Mouse (Mus musculus) heart, embryonic 11.5 days (tissue): ENCODE results near the gene Rere. TPM values are rescaled to one million over a fixed set of nuclear protein-coding genes. Genes with fewer than 3 reads are reported as not detected.

ENCODE experiments used
- ATAC-seq: fragments of 200-750 bp; cut with Nextera tagmentation; replicated peaks from 2 replicates; pipeline ENCODE4 v1.8.0; 2017; ENCODE audit warnings: moderate library complexity; ENCODE audit not compliant: insufficient number of reproducible peaks, low FRiP score, low TSS enrichment
- H3K27ac ChIP-seq: fragments of 300-500 bp; sonication (generic); 2 replicates; pipeline ENCODE4 v1.5.1; 2014; ENCODE audit warnings: mild to moderate bottlenecking, low read depth, low read length
- H3K27me3 ChIP-seq: fragments of 300-500 bp; sonication (generic); 2 replicates; pipeline ENCODE4 v1.6.1; 2014; ENCODE audit warnings: mild to moderate bottlenecking, low read length, mixed read lengths; ENCODE audit not compliant: control insufficient read depth, insufficient read depth
- H3K36me3 ChIP-seq: fragments of 300-500 bp; sonication (generic); 2 replicates; pipeline ENCODE4 v1.6.1; 2014; ENCODE audit warnings: mild to moderate bottlenecking, low read length, moderate library complexity, mixed read lengths; ENCODE audit not compliant: control insufficient read depth, insufficient read depth
- H3K4me1 ChIP-seq: fragments of 300-500 bp; sonication (generic); 2 replicates; pipeline ENCODE4 v1.6.1; 2014; ENCODE audit warnings: low read length; ENCODE audit not compliant: control insufficient read depth, insufficient read depth
- H3K4me2 ChIP-seq: fragments of 300-500 bp; sonication (generic); 2 replicates; pipeline ENCODE4 v1.6.1; 2014; ENCODE audit warnings: mild to moderate bottlenecking, moderate library complexity
- H3K4me3 ChIP-seq: fragments of 300-500 bp; sonication (generic); 2 replicates; pipeline ENCODE4 v1.5.1; 2014; ENCODE audit warnings: low read depth, low read length
- H3K9ac ChIP-seq: fragments of 300-500 bp; sonication (generic); 2 replicates; pipeline ENCODE4 v1.6.1; 2014; ENCODE audit warnings: mild to moderate bottlenecking, low read depth, low read length, moderate library complexity
- H3K9me3 ChIP-seq: fragments of 300-500 bp; sonication (generic); replicated peaks from 2 replicates; pipeline ENCODE4 v1.6.1; 2016; ENCODE audit warnings: low read length; ENCODE audit not compliant: control insufficient read depth
- WGBS: fragments of 180-500 bp; shearing (Covaris S2); extraction: QIAGEN DNeasy Blood & Tissue Kit; methylation state at CpG from one replicate; pipeline ENCODE4 v1.1.7; 2014; ENCODE audit not compliant: insufficient replicate concordance; 5-methylcytosine and 5-hydroxymethylcytosine counted together
- polyA plus RNA-seq: library from polyadenylated mRNA; unstranded; fragments of >200 nt; fragmentation: Nextera tagmentation; extraction: Ambion mirVana; gene quantifications from 2 replicates; pipeline ENCODE4 v1.2.1, GENCODE M21; 2014

Rere gene
- polyA plus RNA-seq, 1 experiment from 2014 or later, result 29.1 TPM

DNA sequence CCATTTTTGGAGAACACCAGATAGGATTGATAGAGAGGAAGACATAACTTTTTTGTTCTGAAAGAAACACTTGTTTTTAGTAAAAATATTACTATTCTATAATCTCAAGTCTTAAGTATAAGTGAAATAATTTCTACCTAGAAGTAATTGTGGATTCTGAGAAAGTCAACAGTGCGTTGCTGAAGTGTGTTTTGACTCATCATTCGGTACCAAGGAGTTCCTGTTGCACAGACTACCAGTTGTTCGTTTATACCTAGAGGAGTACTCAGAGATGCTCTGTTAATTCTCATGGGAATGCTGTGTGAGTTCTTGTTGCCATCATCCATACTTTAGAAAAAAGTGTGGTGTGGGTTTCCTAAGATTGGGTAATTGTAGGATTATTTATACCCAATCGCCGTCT lies 154.1 kb downstream of the Rere start:
- Histone ChIP-seq H3K9me3 (no peaks in the 10 kb centered on the region), H3K27me3 (no peaks in the 10 kb centered on the region), H3K4me2 (no peak overlapping the region), H3K36me3 (no peaks in the 10 kb centered on the region), H3K27ac (no peak overlapping the region), H3K9ac (no peak overlapping the region), H3K4me1 (peaks cover 8% of the 10 kb centered on the region; the same call in 1 of the 2 replicates), H3K4me3 (no peak overlapping the region)
- WGBS, result 94% methylated on average over 5 of the region's 5 CpGs
- ATAC-seq, result no peak

DNA sequence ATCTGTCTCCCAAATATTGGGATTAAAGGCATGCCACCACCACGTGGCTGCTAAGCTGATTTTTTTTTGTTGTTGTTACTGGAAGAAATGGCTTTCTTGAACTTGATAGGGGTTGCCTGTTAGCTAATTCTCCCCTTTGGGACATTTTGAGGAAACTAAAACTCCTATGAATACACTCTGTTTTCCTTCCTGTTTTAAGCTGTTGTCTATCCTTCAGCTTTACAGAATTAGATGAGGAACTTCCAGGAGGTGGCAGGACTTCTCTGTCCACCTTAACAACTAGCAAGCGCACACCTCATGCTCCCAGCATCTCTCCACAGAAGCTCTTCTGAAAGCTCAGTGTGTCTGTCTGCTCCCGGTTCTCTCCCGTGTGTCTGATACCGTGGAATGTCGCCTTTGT lies 157.2 kb downstream of the Rere start:
- Histone ChIP-seq H3K4me2 (no peak overlapping the region), H3K27ac (no peak overlapping the region), H3K27me3 (no peaks in the 10 kb centered on the region), H3K9ac (no peak overlapping the region), H3K9me3 (no peaks in the 10 kb centered on the region), H3K4me3 (no peak overlapping the region), H3K4me1 (peaks cover 15% of the 10 kb centered on the region), H3K36me3 (no peaks in the 10 kb centered on the region)
- no peak for ATAC-seq
- WGBS, result 78% methylated on average over 6 of the region's 6 CpGs

DNA sequence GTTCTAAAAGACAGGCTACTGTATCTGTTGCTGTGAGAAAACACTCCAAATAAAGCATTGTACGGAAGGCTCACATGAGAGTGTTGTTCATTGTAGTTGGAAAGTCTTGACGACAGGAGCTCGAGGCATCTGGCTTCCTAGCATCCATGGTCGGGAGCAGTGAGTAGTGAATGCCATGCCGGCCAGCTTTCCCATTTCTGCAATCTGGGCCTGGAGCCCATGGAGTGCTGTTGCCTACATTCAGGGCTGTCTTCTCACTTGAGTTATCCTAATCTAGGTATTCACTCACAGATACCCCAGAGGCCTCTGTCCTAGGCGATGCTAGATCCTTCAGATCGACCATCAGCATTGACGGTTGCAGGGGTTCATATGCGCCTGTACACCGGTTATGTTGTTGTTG lies 160.5 kb downstream of the Rere start:
- Histone ChIP-seq H3K9me3 (no peaks in the 10 kb centered on the region), H3K4me3 (no peak overlapping the region), H3K36me3 (no peaks in the 10 kb centered on the region), H3K27me3 (no peaks in the 10 kb centered on the region), H3K4me2 (no peak overlapping the region), H3K9ac (no peak overlapping the region), H3K4me1 (peaks cover 31% of the 10 kb centered on the region), H3K27ac (no peak overlapping the region)
- WGBS, result 68% methylated on average over 10 of the region's 10 CpGs
- no peak for ATAC-seq

DNA sequence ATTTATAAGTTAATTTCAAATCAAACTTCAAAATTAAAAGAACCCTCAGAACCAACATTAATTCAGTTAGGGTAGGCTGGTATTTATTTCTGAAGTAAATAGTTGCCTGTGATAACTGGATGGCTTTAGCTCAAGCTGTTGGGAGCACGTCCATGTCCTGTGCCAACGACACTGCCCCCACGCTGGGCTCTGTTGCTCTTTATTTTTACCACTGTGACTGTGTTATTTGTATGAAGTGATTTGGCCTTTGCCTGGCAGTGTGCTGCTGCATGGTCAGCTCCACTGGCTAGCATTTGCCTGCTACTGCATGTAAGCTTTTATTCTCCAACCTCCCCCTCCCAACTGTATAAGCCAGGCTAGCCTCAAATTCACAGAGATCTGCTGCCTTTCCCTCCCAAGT lies 162.6 kb downstream of the Rere start:
- H3K36me3 ChIP-seq, result no peaks in the 10 kb centered on the region
- ATAC-seq, result no peak
- WGBS, result 77% methylated on average over 3 of the region's 3 CpGs
- peaks cover 40% of the 10 kb centered on the region for H3K4me1 ChIP-seq
- H3K27me3 ChIP-seq, result no peaks in the 10 kb centered on the region
- no peak overlapping the region for H3K4me2 ChIP-seq
- H3K9me3 ChIP-seq, result no peaks in the 10 kb centered on the region
- H3K4me3 ChIP-seq, result no peak overlapping the region
- H3K9ac ChIP-seq, result no peak overlapping the region
- no peak overlapping the region for H3K27ac ChIP-seq

DNA sequence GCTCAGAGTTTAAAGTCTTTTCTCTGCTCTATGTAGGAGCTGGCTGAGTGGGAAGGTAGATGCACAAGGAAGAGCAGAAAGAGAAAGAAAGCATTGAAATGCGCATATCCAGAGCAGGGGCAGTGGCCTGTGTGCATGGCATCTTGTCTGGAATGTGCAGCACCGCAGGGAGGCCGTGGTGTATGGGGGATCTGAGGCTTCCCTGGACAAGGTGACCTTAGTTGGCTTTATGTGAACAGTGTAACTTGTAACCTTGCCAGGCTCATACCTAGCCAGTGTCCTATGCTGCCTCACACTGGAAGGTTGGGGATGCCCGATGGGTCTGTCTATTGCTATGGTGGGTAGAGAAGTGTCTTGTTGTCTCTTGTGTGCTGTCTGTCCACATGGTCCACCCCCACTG lies 165.2 kb downstream of the Rere start:
- Histone ChIP-seq H3K27ac (peak overlapping the region; percentile 63), H3K9me3 (no peaks in the 10 kb centered on the region), H3K9ac (no peak overlapping the region), H3K27me3 (no peaks in the 10 kb centered on the region), H3K4me3 (no peak overlapping the region), H3K36me3 (no peaks in the 10 kb centered on the region), H3K4me2 (no peak overlapping the region; the same call in 1 of the 2 replicates), H3K4me1 (peaks cover 44% of the 10 kb centered on the region)
- 0 out of 2 replicates have a peak, but pooled peaks have one; percentile 31 for ATAC-seq
- WGBS, result 68% methylated on average over 4 of the region's 4 CpGs

DNA sequence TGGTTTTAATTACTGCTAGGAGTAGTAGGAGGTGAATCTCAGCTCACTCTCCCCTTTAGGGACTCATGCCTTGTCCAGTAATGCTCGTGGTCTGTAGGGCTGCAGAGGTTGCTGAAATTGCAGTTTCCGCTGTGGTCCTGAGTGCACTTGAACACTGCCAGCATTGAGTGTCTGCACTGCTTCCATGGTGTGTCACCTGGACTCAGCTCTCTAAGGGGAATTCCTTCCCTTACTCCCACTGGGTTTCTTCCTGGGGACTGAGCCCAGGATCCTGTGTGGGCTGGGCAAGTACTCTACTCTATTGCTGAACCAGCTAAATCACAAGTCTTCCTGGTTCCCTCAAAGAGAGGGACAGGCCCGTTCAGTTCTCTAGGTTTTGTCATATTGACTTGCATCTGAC lies 166.1 kb downstream of the Rere start:
- 74% methylated on average over 3 of the region's 3 CpGs for WGBS
- H3K4me3 ChIP-seq, result no peak overlapping the region
- no peak for ATAC-seq
- no peak overlapping the region for H3K4me2 ChIP-seq
- H3K27ac ChIP-seq, result 0 out of 2 replicates have a peak overlapping the region, but pooled peaks have one; percentile 15
- peaks cover 48% of the 10 kb centered on the region for H3K4me1 ChIP-seq
- H3K9me3 ChIP-seq, result no peaks in the 10 kb centered on the region
- no peaks in the 10 kb centered on the region for H3K36me3 ChIP-seq
- H3K9ac ChIP-seq, result no peak overlapping the region
- H3K27me3 ChIP-seq, result no peaks in the 10 kb centered on the region

DNA sequence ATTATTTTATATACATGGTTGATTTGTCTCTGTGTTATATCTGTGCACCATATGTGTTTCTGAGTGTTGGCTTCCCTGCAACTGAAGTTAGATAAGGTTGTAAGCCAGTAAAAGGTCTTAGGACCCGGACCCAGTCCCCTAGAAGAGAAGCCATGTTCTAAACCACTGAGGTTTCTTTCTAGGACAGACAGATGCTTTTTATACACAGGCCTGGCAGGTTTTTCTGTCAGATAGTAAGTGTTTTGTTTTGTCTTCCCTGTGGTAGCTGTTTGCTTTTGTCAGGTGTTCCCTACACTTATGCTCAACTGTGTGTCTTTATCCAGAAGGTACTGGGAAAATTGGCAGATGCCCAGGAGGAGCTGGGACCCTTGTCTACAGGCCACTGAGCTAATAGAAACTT lies 167.0 kb downstream of the Rere start:
- H3K36me3 ChIP-seq, result no peaks in the 10 kb centered on the region
- H3K4me3 ChIP-seq, result no peak overlapping the region
- peaks cover 50% of the 10 kb centered on the region for H3K4me1 ChIP-seq
- no peak for ATAC-seq
- H3K4me2 ChIP-seq, result no peak overlapping the region
- H3K27me3 ChIP-seq, result no peaks in the 10 kb centered on the region
- H3K9me3 ChIP-seq, result no peaks in the 10 kb centered on the region
- no peak overlapping the region for H3K27ac ChIP-seq
- no peak overlapping the region for H3K9ac ChIP-seq
- WGBS, result 57% methylated on average over 1 of the region's 1 CpGs

DNA sequence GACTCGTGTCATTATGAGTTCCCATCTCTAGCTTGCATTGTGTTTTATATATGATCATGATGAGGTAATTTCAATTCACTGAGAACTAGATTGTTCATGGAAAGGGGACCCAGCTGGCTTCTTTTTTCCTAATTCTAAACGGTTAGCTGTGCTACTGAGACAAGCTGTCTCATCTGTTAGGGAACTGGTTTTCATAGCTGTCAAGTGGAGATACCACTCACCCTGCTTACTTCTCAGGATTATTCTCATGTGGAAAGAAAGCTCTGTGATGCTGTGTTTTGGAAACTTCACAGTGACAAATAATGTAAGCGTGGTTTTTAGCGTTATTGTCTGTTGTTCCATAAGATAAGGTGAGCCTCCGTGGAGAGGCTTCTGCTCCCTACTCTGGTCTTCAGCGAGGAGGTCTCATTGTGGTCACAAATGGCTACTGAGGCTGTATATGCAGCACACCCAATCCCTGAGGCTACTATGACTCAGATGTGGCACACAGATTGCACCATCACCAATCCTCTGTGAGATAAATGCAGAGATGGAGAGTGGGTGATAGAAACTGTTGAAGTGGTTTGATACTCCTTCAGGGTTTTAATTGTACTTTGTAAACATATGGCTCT lies 168.7 kb downstream of the Rere start:
- ATAC-seq, result no peak
- Histone ChIP-seq H3K4me2 (no peak overlapping the region), H3K4me3 (no peak overlapping the region), H3K27ac (no peak overlapping the region), H3K9ac (no peak overlapping the region), H3K4me1 (peaks cover 45% of the 10 kb centered on the region), H3K27me3 (no peaks in the 10 kb centered on the region), H3K9me3 (no peaks in the 10 kb centered on the region), H3K36me3 (no peaks in the 10 kb centered on the region)
- 52% methylated on average over 6 of the region's 6 CpGs for WGBS

DNA sequence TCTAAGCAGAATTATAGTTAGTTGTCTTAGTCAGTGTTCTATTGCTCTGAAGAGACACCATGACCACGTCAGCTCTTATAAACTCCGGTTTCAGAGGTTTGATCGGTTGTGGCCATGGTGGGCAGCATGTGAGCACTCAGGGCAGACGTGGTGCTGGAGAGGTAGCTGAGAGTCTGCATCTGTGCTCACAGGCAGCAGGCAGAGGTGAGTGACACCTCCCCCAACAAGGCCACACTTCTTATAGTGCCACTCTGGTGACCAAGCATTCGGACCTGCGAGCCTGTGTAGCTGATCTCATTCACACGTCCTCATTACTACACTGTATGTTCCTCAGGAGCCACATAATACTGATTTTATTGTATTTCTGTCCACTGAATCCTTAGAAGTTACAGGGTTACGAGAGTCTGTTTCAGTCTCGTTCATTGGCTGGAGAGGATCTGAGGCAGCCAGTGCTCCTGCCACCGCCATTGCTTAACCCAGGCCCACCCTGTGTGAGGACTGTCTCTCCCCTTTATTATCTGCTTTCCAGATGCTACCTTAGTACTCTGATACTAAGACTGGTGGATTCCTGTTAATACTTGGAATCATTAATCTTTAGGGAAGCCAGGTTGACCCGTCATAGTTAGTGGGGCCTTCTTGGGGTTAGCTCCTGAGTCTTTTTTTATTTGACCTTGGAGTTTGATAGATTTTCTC lies 170.9 kb downstream of the Rere start:
- H3K9me3 ChIP-seq, result no peaks in the 10 kb centered on the region
- no peak overlapping the region for H3K9ac ChIP-seq
- ATAC-seq, result no peak
- no peaks in the 10 kb centered on the region for H3K27me3 ChIP-seq
- no peaks in the 10 kb centered on the region for H3K36me3 ChIP-seq
- H3K4me3 ChIP-seq, result no peak overlapping the region
- H3K4me1 ChIP-seq, result peaks cover 36% of the 10 kb centered on the region
- H3K4me2 ChIP-seq, result no peak overlapping the region
- WGBS, result 72% methylated on average over 11 of the region's 11 CpGs
- H3K27ac ChIP-seq, result no peak overlapping the region
